Mouse (Mus musculus): ENCODE measurements around the gene Trp53tg5.

The Trp53tg5 gene

GRCm38 (mm10) chr2:164473624-164474023 is at the start of gene Trp53tg5:
Gene Trp53tg5 (minus strand): TSS chr2:164473724.
- no peak for DNase-seq (ENCODE audit: low read depth, low spot score)

DNA sequence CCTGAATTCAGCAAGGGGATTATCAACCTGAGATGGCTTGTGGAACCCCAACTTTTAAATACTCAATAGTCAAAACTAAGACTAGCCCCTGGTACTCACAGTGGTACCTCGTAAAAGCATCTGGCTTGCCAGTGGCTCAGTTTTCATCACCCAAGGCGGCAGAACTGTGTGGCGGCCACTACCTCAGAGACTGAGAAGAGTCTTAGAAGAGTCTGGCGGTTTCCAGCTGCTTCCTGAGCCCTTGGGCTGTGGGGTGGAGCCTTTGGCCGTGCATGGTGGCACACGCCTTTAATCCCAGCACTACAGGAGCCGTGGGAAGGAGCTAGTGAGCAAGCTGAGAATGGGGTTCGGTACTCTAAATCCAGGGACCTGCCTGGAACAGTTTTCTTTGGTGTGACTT is 48.8 kb upstream of the Trp53tg5 start:
- no peak for DNase-seq (ENCODE audit: low read depth, low spot score)

- peak; percentile 96 for DNase-seq (ENCODE audit: low read depth, low spot score)
Observed at GRCm38 (mm10) chr2:164521841-164522240, 48.3 kb upstream of the Trp53tg5 start.

- DNase-seq (ENCODE audit: low read depth, low spot score) = peak; percentile 85
Observed at GRCm38 (mm10) chr2:164520782-164521181, 47.3 kb upstream of the Trp53tg5 start.

GRCm38 (mm10) chr2:164519171-164519526 is 45.6 kb upstream of the Trp53tg5 start:
- no peak for DNase-seq (ENCODE audit: low read depth, low spot score)

- no peak for DNase-seq (ENCODE audit: low read depth, low spot score)
Observed at GRCm38 (mm10) chr2:164518266-164519170, 45.0 kb upstream of the Trp53tg5 start.

GRCm38 (mm10) chr2:164517485-164518221 is 44.1 kb upstream of the Trp53tg5 start:
- DNase-seq (ENCODE audit: low read depth, low spot score) = peak; percentile 72

DNA sequence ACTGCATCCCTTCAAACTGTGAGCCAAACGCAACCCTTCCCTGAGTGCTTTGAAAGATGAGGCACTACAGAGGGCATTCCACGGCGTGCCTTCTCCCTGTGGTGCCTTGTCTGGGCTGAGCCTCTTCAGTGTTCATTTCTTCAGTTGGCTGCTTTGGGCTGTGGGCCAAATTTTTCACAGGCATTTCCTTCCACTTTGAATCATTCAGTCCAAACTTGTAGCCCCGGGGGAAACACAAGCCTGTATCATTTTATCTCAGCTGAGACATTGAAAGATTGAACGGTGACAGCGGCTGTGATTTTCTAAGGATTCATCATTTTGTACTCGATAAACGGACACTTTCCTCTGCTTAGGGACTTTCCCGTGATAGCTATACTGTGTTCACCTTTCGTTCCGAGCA is 43.1 kb upstream of the Trp53tg5 start:
- DNase-seq (ENCODE audit: low read depth, low spot score) = no peak

- DNase-seq (ENCODE audit: low read depth, low spot score) = no peak
Observed at GRCm38 (mm10) chr2:164515897-164516296, 42.4 kb upstream of the Trp53tg5 start.

DNA sequence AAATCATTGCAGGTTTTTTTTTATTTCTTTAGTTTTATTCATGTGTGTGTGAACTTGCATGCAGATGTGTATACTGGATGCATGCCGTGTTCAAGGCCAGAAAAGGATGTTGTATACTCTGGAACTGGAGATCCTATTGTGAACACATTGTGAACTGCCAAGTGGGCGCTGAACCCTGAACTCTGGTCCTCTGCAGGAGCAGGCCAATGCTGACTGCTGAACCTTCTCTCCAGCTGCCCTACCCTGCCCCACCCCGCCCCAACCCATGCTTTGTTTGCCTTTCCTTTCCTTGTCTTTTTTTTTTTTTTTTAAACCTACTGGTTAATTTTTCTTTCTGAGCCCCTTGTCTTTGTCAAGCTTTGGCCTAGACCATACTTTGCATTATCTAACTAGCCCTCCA is 41.4 kb upstream of the Trp53tg5 start:
- DNase-seq (ENCODE audit: low read depth, low spot score) = no peak

DNA sequence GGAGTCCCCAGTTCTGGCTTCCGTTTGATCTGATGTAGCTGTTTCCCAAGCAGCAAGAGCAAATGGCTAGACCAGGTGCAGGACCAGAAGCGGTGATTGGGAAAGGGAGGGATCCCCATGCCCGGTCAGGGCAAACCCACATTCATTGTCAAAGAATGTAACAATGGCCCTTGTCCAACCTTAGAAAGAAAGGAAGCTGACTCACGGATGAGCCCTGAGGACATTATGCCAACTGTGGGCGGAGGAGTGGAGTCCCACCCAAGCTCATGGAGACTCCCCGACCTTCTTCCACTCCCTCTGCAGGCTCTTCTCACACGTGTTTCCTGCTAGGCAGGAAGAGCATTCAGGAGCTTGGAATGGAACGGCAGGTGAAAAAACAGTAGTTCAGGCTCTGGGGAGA is 39.9 kb upstream of the Trp53tg5 start:
- DNase-seq (ENCODE audit: low read depth, low spot score) = no peak

GRCm38 (mm10) chr2:164512121-164512909 is 38.8 kb upstream of the Trp53tg5 start:
- no peak for DNase-seq (ENCODE audit: low read depth, low spot score)

DNA sequence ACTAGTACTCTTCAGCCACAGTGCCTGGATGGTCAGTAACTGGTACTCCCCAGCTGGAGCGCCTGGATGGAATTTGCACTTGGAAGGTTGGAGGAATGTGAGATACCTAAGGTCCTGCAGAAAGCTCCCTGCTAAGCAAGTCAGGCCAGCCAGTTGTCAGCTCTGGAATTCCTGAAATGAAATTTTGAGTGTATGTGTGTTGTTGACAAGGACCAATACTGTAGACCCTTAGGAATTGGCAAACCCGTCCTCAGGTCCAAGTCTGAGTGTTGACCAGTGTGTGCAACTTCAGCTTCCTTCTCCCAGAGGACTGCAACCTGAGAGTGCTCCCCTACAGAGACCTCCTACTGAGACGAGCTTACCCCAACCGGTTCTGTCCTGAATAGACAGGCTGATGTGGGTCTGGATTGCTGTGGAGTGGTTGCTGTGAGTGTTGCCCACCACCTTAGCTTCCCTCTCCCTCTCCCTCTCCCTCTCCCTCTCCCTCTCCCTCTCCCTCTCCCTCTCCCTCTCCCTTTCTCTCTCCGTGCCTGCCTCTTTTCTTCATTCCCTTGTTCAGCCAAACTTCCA is 37.2 kb upstream of the Trp53tg5 start:
- no peak for DNase-seq (ENCODE audit: low read depth, low spot score)

- no peak for DNase-seq (ENCODE audit: low read depth, low spot score)
Observed at GRCm38 (mm10) chr2:164507811-164508210, 34.3 kb upstream of the Trp53tg5 start.

DNA sequence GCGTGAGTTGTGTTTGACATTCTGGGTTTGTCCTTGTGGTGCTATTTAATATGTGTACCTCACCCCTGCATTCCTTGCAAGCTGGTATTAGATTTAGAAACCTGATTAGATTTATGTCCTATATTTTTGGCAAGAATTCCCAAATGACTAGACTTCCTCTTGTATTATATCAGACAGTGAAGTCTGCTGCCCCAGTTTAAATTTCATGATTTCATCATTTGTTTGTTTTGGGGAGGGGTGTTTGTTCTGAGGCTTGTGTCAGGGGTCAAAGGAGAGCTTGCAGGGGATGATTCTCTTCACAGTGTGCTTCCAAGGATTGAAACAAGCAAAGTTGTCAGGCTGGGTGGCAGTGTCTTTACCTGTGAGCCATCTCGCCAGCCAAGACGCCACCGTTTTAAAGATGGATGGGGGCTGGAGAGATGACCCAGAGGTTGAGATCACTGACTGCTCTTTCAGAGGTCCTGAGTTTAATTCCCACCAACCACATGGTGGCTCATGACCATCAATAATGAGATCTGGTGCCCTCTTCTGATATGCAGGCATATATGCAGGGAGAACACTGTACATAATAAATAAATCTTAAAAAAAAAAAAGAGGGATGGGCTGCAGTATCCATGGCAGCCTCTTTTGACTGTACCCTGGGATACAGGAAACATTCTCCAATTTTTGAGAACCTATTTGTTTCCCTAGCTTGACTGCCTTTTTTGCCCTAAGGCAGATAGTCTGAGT is 32.3 kb upstream of the Trp53tg5 start:
- DNase-seq (ENCODE audit: low read depth, low spot score) = no peak

GRCm38 (mm10) chr2:164504919-164505318 is 31.4 kb upstream of the Trp53tg5 start:
- no peak for DNase-seq (ENCODE audit: low read depth, low spot score)

DNA sequence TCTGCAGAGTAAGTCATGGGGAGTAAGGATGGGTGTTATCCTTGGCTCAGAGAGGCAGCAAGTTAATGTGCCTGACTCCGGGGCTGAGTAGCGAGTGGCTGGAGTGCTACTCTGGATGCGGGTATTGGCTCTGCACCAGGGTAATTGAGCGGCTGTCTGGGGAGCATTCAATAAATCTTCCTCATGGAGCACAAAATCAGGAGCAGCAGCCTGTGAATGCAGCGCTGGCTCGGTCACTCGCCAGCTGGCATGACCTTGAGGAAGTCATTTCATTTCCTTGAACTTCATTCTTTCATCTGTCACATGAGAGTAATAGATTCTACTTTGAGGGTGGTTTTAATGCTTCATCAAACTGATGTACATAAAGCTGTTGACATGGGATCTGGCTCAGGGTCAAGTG is 27.0 kb upstream of the Trp53tg5 start:
- DNase-seq (ENCODE audit: low read depth, low spot score) = no peak

DNA sequence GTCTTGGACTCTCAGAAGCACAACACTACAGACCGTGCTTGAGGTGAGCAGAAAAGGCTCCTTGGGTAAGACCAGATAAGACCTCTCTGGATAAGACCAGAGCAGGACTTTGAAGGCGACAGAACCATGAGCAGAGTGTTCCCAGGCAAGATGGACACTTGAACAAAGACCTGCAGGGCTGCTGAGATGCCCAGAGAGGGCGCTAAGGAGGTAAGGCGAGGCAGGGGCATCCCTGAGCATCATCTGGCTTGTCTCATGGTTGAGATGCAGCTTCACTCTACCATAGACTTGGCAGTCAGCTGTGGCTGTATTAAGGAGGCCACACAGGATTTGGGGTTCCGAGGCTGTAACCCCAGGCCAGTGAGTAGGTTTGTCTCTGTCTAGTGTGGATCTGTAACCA is 25.8 kb upstream of the Trp53tg5 start:
- DNase-seq (ENCODE audit: low read depth, low spot score) = peak; percentile 22

DNA sequence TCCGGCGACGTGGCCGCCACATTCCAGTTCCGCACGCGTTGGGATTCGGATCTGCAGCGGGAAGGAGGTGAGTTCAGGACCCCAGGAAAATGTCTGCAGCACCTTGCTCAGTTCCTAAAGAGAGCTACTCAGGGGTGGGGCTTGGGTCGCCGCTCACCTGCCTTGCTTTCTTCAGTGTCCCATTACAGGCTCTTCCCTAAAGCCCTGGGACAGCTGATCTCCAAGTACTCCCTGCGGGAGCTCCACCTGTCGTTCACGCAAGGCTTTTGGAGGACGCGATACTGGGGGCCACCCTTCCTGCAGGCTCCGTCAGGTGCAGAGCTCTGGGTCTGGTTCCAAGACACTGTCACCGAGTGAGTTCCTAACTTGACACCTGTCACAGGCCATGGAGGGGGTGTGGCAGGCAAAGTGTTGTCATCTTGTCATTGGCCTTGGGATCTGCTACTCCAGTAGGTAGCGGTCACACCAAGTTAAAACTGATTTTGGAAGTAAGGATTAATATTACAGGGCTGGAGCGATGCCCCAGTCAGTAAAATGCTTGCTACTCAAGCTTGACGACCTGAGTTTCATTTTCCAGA is 24.3 kb upstream of the Trp53tg5 start:
- no peak for DNase-seq (ENCODE audit: low read depth, low spot score)

DNA sequence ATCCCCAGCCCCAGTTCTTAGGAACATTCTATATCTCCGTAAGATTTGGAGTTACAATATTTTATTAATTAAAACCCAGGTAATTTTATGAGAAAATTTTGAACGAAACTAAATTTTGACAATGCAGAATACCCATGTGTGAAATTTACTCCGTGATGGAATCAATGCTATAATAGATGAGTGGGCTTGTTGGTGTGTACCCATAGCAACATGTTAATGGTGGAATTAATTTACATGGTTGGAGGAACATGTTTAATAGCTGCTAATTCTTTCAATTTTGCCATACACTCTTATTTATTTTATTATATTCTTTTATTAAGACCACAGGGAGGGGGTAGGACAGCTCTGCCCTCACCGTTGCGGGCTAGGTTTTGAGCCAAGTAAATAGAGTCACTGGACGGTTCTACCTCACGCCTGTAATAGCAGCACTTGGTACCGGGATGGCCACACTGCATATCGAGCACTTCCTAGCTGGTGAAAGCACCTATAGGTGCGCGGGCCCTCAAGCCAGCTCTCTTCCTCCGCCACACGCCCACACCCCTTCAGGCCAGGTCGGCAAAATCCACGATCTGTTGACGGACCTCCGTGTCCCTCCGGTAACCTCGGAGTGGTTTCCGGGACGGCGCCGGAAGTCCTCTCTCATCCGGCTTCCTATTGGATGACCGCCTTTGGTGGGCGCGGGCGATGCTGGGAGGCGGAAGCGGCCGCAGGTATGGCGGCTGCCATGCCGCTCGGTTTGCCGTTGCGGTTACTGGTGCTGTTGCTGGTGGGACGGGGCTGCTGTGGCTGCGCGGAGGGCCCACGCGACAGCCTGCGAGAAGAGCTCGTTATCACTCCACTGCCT is 23.5 kb upstream of the Trp53tg5 start, which contains the start of gene Pigt:
TSS of gene Pigt (plus strand) at position 674 of the 844 bp plus-strand sequence.
- DNase-seq (ENCODE audit: low read depth, low spot score) = peak; percentile 89
